Comparison of ENCODE assay signal across 26 mouse cellular contexts in genomic region chr9:120820892-120821291, GRCm38 (mm10).
"Had no signal": no experiment of that assay in that cellular context is flagged by ENCODE, and none has a peak within 500 bp of the region (broad histone marks: within the 10 kb centered on the region; RNA-seq: fewer than 3 reads in every experiment).

No protein-coding gene starts in this region.

- H3K36me3 ChIP-seq: embryonic facial prominence, embryonic 10.5 days; embryonic facial prominence, embryonic 12.5 days; embryonic facial prominence, embryonic 13.5 days; embryonic facial prominence, embryonic 15.5 days; forebrain, embryonic 10.5 days; forebrain, embryonic 12.5 days; forebrain, embryonic 15.5 days; heart, embryonic 10.5 days had no signal

- H3K4me1 ChIP-seq: embryonic facial prominence, embryonic 10.5 days; embryonic facial prominence, embryonic 12.5 days; embryonic facial prominence, embryonic 13.5 days; embryonic facial prominence, embryonic 15.5 days; forebrain, embryonic 13.5 days; forebrain, embryonic 15.5 days had no signal

- H3K27me3 ChIP-seq: embryonic facial prominence, embryonic 12.5 days; embryonic facial prominence, embryonic 13.5 days; embryonic facial prominence, embryonic 15.5 days; forebrain, embryonic 12.5 days; forebrain, embryonic 13.5 days; forebrain, embryonic 15.5 days had no signal

- DNase-seq: cerebellum, postnatal 10 days; cerebellum, postnatal 14 days; cerebellum, postnatal 25 days; cerebellum, postnatal 36 days; embryo, embryonic 11 days; forebrain, postnatal 0 days; gastrocnemius, adult 2 months; gastrocnemius, postnatal 10 days; gastrocnemius, postnatal 14 days; gastrocnemius, postnatal 25 days; gastrocnemius, postnatal 36 days; heart, adult 11 months; heart, adult 18-20 months; heart, adult 2 months had no signal

- H3K27ac ChIP-seq: embryonic facial prominence, embryonic 10.5 days; embryonic facial prominence, embryonic 12.5 days; embryonic facial prominence, embryonic 13.5 days; embryonic facial prominence, embryonic 15.5 days; forebrain, embryonic 10.5 days; forebrain, embryonic 12.5 days; forebrain, embryonic 13.5 days; forebrain, embryonic 15.5 days; gastrocnemius, adult 2 months; heart, adult 2 months; heart, embryonic 10.5 days had no signal

- H3K4me3 ChIP-seq: embryonic facial prominence, embryonic 10.5 days; embryonic facial prominence, embryonic 12.5 days; embryonic facial prominence, embryonic 13.5 days; embryonic facial prominence, embryonic 15.5 days; erythroblast, embryonic 14.5 days; forebrain, embryonic 10.5 days; forebrain, embryonic 12.5 days; forebrain, embryonic 13.5 days; forebrain, embryonic 15.5 days; gastrocnemius, adult 2 months; heart, adult 2 months; heart, embryonic 10.5 days had no signal

- H3K9ac ChIP-seq: embryonic facial prominence, embryonic 12.5 days; embryonic facial prominence, embryonic 13.5 days; embryonic facial prominence, embryonic 15.5 days; forebrain, embryonic 12.5 days; forebrain, embryonic 13.5 days; forebrain, embryonic 15.5 days; forebrain, postnatal 0 days had no signal

- H3K9me3 ChIP-seq: embryonic facial prominence, embryonic 10.5 days; embryonic facial prominence, embryonic 12.5 days; embryonic facial prominence, embryonic 13.5 days; embryonic facial prominence, embryonic 15.5 days; forebrain, embryonic 10.5 days; forebrain, embryonic 12.5 days; forebrain, embryonic 13.5 days; forebrain, embryonic 15.5 days; heart, embryonic 10.5 days had no signal

- H3K4me2 ChIP-seq: embryonic facial prominence, embryonic 12.5 days; embryonic facial prominence, embryonic 13.5 days; embryonic facial prominence, embryonic 15.5 days; forebrain, embryonic 12.5 days; forebrain, embryonic 13.5 days; forebrain, embryonic 15.5 days had no signal

- ATAC-seq: forebrain, embryonic 13.5 days; forebrain, embryonic 14.5 days; forebrain, embryonic 15.5 days; forebrain, embryonic 16.5 days; forebrain, postnatal 0 days had no signal
